Mouse (Mus musculus) kidney, postnatal 4 days (tissue): ENCODE measurements around the gene Hpcal4.
A peak's percentile ranks its signal among the peaks of the same experiment; 100 is the strongest.

ENCODE experiments used
- DNase-seq, 2 experiments: peaks; one replicate each; pipeline ENCODE4 v3.0.0; 2021; ENCODE audit warnings: mixed read lengths in 2 of 2

The Hpcal4 gene

DNA sequence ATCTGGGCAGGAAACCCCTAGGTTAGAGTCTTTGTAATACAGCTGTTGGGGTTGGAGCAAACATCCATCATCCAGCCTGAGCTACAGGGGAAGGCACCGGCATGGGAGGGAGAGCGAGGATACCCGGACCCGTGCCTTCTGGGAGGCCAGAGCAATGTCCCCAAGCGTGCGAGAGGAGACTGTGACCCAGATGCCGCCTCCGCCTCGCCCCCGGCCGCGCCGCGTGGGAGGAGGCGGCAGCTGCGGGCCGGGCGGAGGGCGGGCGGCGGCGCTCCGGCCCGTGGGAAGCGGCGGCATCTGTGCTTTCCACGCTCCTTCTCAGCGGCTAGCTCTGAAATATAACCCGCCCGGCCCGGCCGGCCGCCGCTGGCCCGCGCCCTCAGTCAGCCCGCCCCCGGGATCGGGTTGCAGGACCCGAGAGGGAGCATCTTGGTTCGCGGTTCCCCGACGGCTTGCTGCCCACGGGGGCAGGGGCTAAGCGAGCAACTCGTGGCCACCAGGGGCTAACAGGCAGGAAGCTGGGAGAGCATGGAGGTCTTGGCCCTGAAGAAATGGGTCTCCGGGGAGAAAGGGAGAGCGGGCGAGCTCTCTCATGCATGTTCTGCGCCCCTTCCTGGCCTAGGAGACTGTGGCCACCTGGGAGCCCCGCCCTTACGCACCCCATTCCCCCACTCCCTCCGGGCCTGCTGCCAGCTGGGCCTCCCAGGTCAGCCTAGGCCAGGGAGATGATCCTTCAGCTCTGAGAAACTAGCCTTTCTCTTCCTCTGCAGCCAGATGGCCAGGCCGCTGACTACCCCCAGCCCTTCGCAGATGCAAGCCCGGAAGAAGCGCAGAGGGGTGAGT is 56.6 kb downstream of the Hpcal4 start:
- DNase-seq: peak; percentile 85 to 91
